Mouse (Mus musculus) right cerebral cortex, adult 2 months (tissue): ENCODE data around the gene Tspyl2.
"Not testable (repeated sequence)": the region's sequence is repeated elsewhere in the genome, so short reads cannot be mapped to it uniquely, and the experiment has no call there.

Source experiments
- DNase-seq, 2 experiments: peaks; one replicate each; pipeline ENCODE4 v3.0.0; 2021 to 2022; ENCODE audit warnings: low spot score in 2 of 2

Tspyl2 gene

GRCm38 (mm10) chrX:152342358-152342901 lies at the start of gene Tspyl2:
Gene Tspyl2 (minus strand): TSS chrX:152342425.
- DNase-seq = peak; percentile 90 to 91

GRCm38 (mm10) chrX:152368397-152369273 lies 26.4 kb upstream of the Tspyl2 start, which contains the start of gene Gpr173:
Gene Gpr173 (minus strand): TSS chrX:152368704.
- peak; percentile 48 to 50 for DNase-seq

- DNase-seq = no peak
Measured at GRCm38 (mm10) chrX:152368054-152368396, 25.8 kb upstream of the Tspyl2 start.

GRCm38 (mm10) chrX:152366418-152366817 lies 24.2 kb upstream of the Tspyl2 start:
- no peak for DNase-seq

GRCm38 (mm10) chrX:152352553-152353153 lies 10.4 kb upstream of the Tspyl2 start:
- no peak for DNase-seq

GRCm38 (mm10) chrX:152347041-152347440 lies 4.8 kb upstream of the Tspyl2 start:
- no peak for DNase-seq

GRCm38 (mm10) chrX:152346587-152346986 lies 4.4 kb upstream of the Tspyl2 start:
- DNase-seq = no peak

- DNase-seq = no peak
Measured at GRCm38 (mm10) chrX:152342903-152343302, 678 bp upstream of the Tspyl2 start.

- peak in 1 of 2 experiments; percentile 20 for DNase-seq
Measured at GRCm38 (mm10) chrX:152341496-152341895, 729 bp downstream of the Tspyl2 start.

GRCm38 (mm10) chrX:152336546-152337332 lies 5.5 kb downstream of the Tspyl2 start:
- DNase-seq = peak; percentile 87 to 89

- not testable (repeated sequence) for DNase-seq
Measured at GRCm38 (mm10) chrX:152336123-152336522, 6.1 kb downstream of the Tspyl2 start.

GRCm38 (mm10) chrX:152329400-152329799 lies 12.8 kb downstream of the Tspyl2 start:
- DNase-seq = not testable (repeated sequence)

- DNase-seq = no peak
Measured at GRCm38 (mm10) chrX:152327689-152328052, 14.6 kb downstream of the Tspyl2 start.

- DNase-seq = peak; percentile 76
Measured at GRCm38 (mm10) chrX:152326996-152327688, 15.1 kb downstream of the Tspyl2 start, which contains the start of gene Kantr. Gene Kantr (minus strand): TSS chrX:152327495.

GRCm38 (mm10) chrX:152323584-152323983 lies 18.6 kb downstream of the Tspyl2 start:
- DNase-seq = no peak

GRCm38 (mm10) chrX:152322776-152323175 lies 19.4 kb downstream of the Tspyl2 start:
- no peak for DNase-seq

- DNase-seq = no peak
Measured at GRCm38 (mm10) chrX:152320535-152320934, 21.7 kb downstream of the Tspyl2 start.

GRCm38 (mm10) chrX:152307942-152308341 lies 34.3 kb downstream of the Tspyl2 start:
- DNase-seq = peak; percentile 11 to 47

- DNase-seq = no peak
Measured at GRCm38 (mm10) chrX:152307371-152307770, 34.9 kb downstream of the Tspyl2 start.

GRCm38 (mm10) chrX:152306224-152306623 lies 36.0 kb downstream of the Tspyl2 start:
- no peak for DNase-seq

GRCm38 (mm10) chrX:152287026-152287425 lies 55.2 kb downstream of the Tspyl2 start:
- DNase-seq = not testable (repeated sequence)
